ENCODE assay signal across 8 mouse cellular contexts in genomic region chr8:124569100-124569499, GRCm38 (mm10). TPM values are rescaled to one million over a fixed set of nuclear protein-coding genes. Genes with fewer than 3 reads are reported as not detected.
DNase-seq lines count a peak whose midpoint lies in the region; ATAC-seq and TF ChIP-seq lines count a peak whose summit lies in the region.
"Had no signal": no experiment of that assay in that cellular context is flagged by ENCODE, and none has a peak within 500 bp of the region (broad histone marks: within the 10 kb centered on the region; RNA-seq: fewer than 3 reads in every experiment).

No protein-coding gene starts in this region.

- TF ChIP-seq CTCF in C2C12 (IDR thresholded peaks at IDR 0.05; ENCODE audit: control insufficient read depth, insufficient read depth, insufficient read length) = no peak

- no peaks in the 10 kb centered on the region for H3K79me2 ChIP-seq in C2C12 (ENCODE audit: control insufficient read depth, insufficient read depth)

- intact Hi-C loops in left cerebral cortex, postnatal 4 days (cut with DNase I) = no loop called here

- DNase-seq in 3T3-L1 (ENCODE audit: low read depth, low spot score) = peak; percentile 39
- peak; percentile 59 for DNase-seq in left cerebral cortex, postnatal 4 days

- H3K27me3 ChIP-seq in hindbrain, embryonic 16.5 days (replicated peaks; ENCODE audit: control insufficient read depth, insufficient read depth, low read length) = no peaks in the 10 kb centered on the region
- no peaks in the 10 kb centered on the region; the same call in 1 of the 2 replicates for H3K27me3 ChIP-seq in hindbrain, embryonic 12.5 days
- H3K27me3 ChIP-seq in C2C12 (ENCODE audit: control insufficient read depth, insufficient read depth, insufficient read length) = peaks cover 43% of the 10 kb centered on the region
- no peaks in the 10 kb centered on the region for H3K27me3 ChIP-seq in kidney, embryonic 16.5 days (ENCODE audit: insufficient read depth, low read length)

- no peak overlapping the region for H3K27ac ChIP-seq in hindbrain, embryonic 16.5 days (ENCODE audit: low read depth, low read length)
- H3K27ac ChIP-seq in hindbrain, embryonic 12.5 days = no peak overlapping the region
- H3K27ac ChIP-seq in kidney, embryonic 16.5 days (ENCODE audit: low read length) = no peak overlapping the region

- no peaks in the 10 kb centered on the region for H3K79me3 ChIP-seq in C2C12 (ENCODE audit: low read depth)

- no peak overlapping the region for H3K4me2 ChIP-seq in hindbrain, embryonic 16.5 days (ENCODE audit: low read length)
- H3K4me2 ChIP-seq in hindbrain, embryonic 12.5 days (replicated peaks) = no peak overlapping the region
- H3K4me2 ChIP-seq in kidney, embryonic 16.5 days (replicated peaks; ENCODE audit: low read depth, low read length) = no peak overlapping the region

- no peak overlapping the region for H3K4me3 ChIP-seq in hindbrain, embryonic 16.5 days (ENCODE audit: low read length)
- H3K4me3 ChIP-seq in hindbrain, embryonic 12.5 days = no peak overlapping the region
- H3K4me3 ChIP-seq in C2C12 (ENCODE audit: insufficient read depth, poor library complexity, severe bottlenecking) = no peak overlapping the region
- no peak overlapping the region for H3K4me3 ChIP-seq in kidney, embryonic 16.5 days (ENCODE audit: low read length)

- H3K9ac ChIP-seq in hindbrain, embryonic 16.5 days (ENCODE audit: low read depth, low read length) = no peak overlapping the region
- no peak overlapping the region for H3K9ac ChIP-seq in hindbrain, embryonic 12.5 days
- H3K9ac ChIP-seq in kidney, embryonic 16.5 days (replicated peaks; ENCODE audit: low read length) = no peak overlapping the region

- H3K4me1 ChIP-seq in hindbrain, embryonic 16.5 days (ENCODE audit: control insufficient read depth, insufficient read depth, low read depth, low read length) = peaks cover 9% of the 10 kb centered on the region
- H3K4me1 ChIP-seq in hindbrain, embryonic 12.5 days = no peaks in the 10 kb centered on the region; the same call in 1 of the 2 replicates
- H3K4me1 ChIP-seq in kidney, embryonic 16.5 days (ENCODE audit: insufficient read depth, low read length) = no peaks in the 10 kb centered on the region

- H3K36me3 ChIP-seq in hindbrain, embryonic 16.5 days (ENCODE audit: control insufficient read depth, insufficient read depth, low read length) = no peaks in the 10 kb centered on the region
- H3K36me3 ChIP-seq in hindbrain, embryonic 12.5 days = no peaks in the 10 kb centered on the region
- H3K36me3 ChIP-seq in C2C12 (ENCODE audit: control insufficient read depth, insufficient read depth) = no peaks in the 10 kb centered on the region
- H3K36me3 ChIP-seq in kidney, embryonic 16.5 days (ENCODE audit: insufficient read depth, low read length) = no peaks in the 10 kb centered on the region

- WGBS in hindbrain, embryonic 16.5 days = 61% methylated on average over 2 of the region's 2 CpGs
- 56% methylated on average over 2 of the region's 2 CpGs for WGBS in hindbrain, embryonic 12.5 days
- 72% methylated on average over 2 of the region's 2 CpGs for WGBS in kidney, embryonic 16.5 days

- H3ac ChIP-seq in C2C12 (ENCODE audit: control insufficient read depth, insufficient read length, low read depth) = no peak overlapping the region

- no peaks in the 10 kb centered on the region for H3K9me3 ChIP-seq in hindbrain, embryonic 16.5 days (ENCODE audit: control insufficient read depth, low read length)
- no peaks in the 10 kb centered on the region for H3K9me3 ChIP-seq in hindbrain, embryonic 12.5 days (replicated peaks)
- no peaks in the 10 kb centered on the region for H3K9me3 ChIP-seq in kidney, embryonic 16.5 days (ENCODE audit: low read length)

- peak; percentile 62 for ATAC-seq in hindbrain, embryonic 16.5 days
- ATAC-seq in hindbrain, embryonic 12.5 days (ENCODE audit: low FRiP score) = no peak
- no peak for ATAC-seq in monocyte, adult 5-6 weeks (replicated peaks; ENCODE audit: insufficient number of reproducible peaks, low FRiP score, low TSS enrichment, poor library complexity, severe bottlenecking)
- no peak for ATAC-seq in kidney, embryonic 16.5 days (ENCODE audit: low FRiP score, low TSS enrichment)
- ATAC-seq: activated CD4-positive, CD25-positive, alpha-beta regulatory T cell, adult 4 months had no signal

TF ChIP-seq in C2C12, 6 proteins besides CTCF, POLR2A, EP300 and RAD21:
- TF ChIP-seq FOSL1 (IDR thresholded peaks at IDR 0.05; ENCODE audit: insufficient read depth, low read length, poor library complexity, severe bottlenecking) (no peak), MYOD1 (IDR thresholded peaks at IDR 0.05; ENCODE audit: control insufficient read depth, insufficient read length, low read depth) (no peak), MAX (IDR thresholded peaks at IDR 0.05) (no peak), CEBPB (IDR thresholded peaks at IDR 0.05; ENCODE audit: low read depth) (no peak), MYOG (IDR thresholded peaks at IDR 0.05; ENCODE audit: control insufficient read depth, extremely low read depth, insufficient read length) (no peak), USF1 (IDR thresholded peaks at IDR 0.05; ENCODE audit: low read depth) (peak; percentile 46)
TF ChIP-seq in C2C12: peak in this region for 1.

RNA-seq across cellular contexts. Expression of gene Agt, which starts 0.4 kb away (rescaled TPM):
- 2.7 and 10.9 TPM in 2 replicates for polyA plus RNA-seq in hindbrain, embryonic 16.5 days (2015; fragmentation: Nextera tagmentation; extraction: Ambion mirVana)
- 0.35 and 0.44 TPM in 2 replicates for polyA plus RNA-seq in hindbrain, embryonic 12.5 days (2016; fragmentation: Nextera tagmentation; extraction: Ambion mirVana)
- not detected for polyA plus RNA-seq in C2C12 (2012; fragmentation: generic; extraction: Trizol)
- 1 to 10 TPM; 3.0 to 9.0 TPM for total RNA-seq in left cerebral cortex, postnatal 4 days (2021)
- not detected in 3 replicates for total RNA-seq in monocyte, adult 5-6 weeks (2017)
- 1.5 and 2.2 TPM in 2 replicates for polyA plus RNA-seq in kidney, embryonic 16.5 days (2015; fragmentation: Nextera tagmentation; extraction: Ambion mirVana)
- polyA plus RNA-seq: activated CD4-positive, CD25-positive, alpha-beta regulatory T cell, adult 4 months had no signal

RNA-seq across cellular contexts. Expression of gene Capn9, which starts 6.8 kb away (rescaled TPM):
- 0.15 and 0.34 TPM in 2 replicates for polyA plus RNA-seq in hindbrain, embryonic 16.5 days (2015; fragmentation: Nextera tagmentation; extraction: Ambion mirVana)
- not detected in 2 replicates for polyA plus RNA-seq in hindbrain, embryonic 12.5 days (2016; fragmentation: Nextera tagmentation; extraction: Ambion mirVana)
- polyA plus RNA-seq in C2C12 (2012; fragmentation: generic; extraction: Trizol) = not detected
- under 1 TPM in 1 of 2 experiments, not detected in 1; 0.32 TPM for total RNA-seq in left cerebral cortex, postnatal 4 days (2021)
- total RNA-seq in monocyte, adult 5-6 weeks (2017) = not detected in 3 replicates
- polyA plus RNA-seq in kidney, embryonic 16.5 days (2015; fragmentation: Nextera tagmentation; extraction: Ambion mirVana) = not detected in 2 replicates
- polyA plus RNA-seq: activated CD4-positive, CD25-positive, alpha-beta regulatory T cell, adult 4 months had no signal

RNA-seq across cellular contexts. Expression of gene Cog2, which starts 48.5 kb away (rescaled TPM):
- 30.3 and 34.5 TPM in 2 replicates for polyA plus RNA-seq in hindbrain, embryonic 16.5 days (2015; fragmentation: Nextera tagmentation; extraction: Ambion mirVana)
- 44.2 and 44.6 TPM in 2 replicates for polyA plus RNA-seq in hindbrain, embryonic 12.5 days (2016; fragmentation: Nextera tagmentation; extraction: Ambion mirVana)
- 27.6 TPM for polyA plus RNA-seq in C2C12 (2012; fragmentation: generic; extraction: Trizol)
- 10 to 100 TPM; 37.2 to 38.6 TPM for total RNA-seq in left cerebral cortex, postnatal 4 days (2021)
- 15.1 to 29.5 TPM (median 22.8 TPM) in 3 replicates for total RNA-seq in monocyte, adult 5-6 weeks (2017)
- 39.5 and 40.4 TPM in 2 replicates for polyA plus RNA-seq in kidney, embryonic 16.5 days (2015; fragmentation: Nextera tagmentation; extraction: Ambion mirVana)
